Mouse (Mus musculus) hindbrain, embryonic 14.5 days (tissue): ENCODE data around the gene Wdr44. TPM values are rescaled to one million over a fixed set of nuclear protein-coding genes. Genes with fewer than 3 reads are reported as not detected.

Experiments used
- ATAC-seq: fragments of 200-750 bp; cut with Nextera tagmentation; 2 replicates; pipeline ENCODE4 v1.8.0; 2017; ENCODE audit warnings: moderate number of reproducible peaks, mild to moderate bottlenecking, moderate TSS enrichment, moderate library complexity; ENCODE audit not compliant: low FRiP score
- DNase-seq: peaks from one replicate; pipeline ENCODE4 v3.0.0-alpha.2; 2015; ENCODE audit warnings: low spot score
- H3K27ac ChIP-seq: fragments of 300-500 bp; sonication (generic); 2 replicates; pipeline ENCODE4 v1.5.1; 2014; ENCODE audit warnings: mild to moderate bottlenecking, moderate library complexity
- H3K27me3 ChIP-seq: fragments of 300-500 bp; sonication (generic); 2 replicates; pipeline ENCODE4 v1.6.1; 2014; ENCODE audit warnings: mild to moderate bottlenecking, low read length, mixed read lengths; ENCODE audit not compliant: control insufficient read depth, insufficient read depth
- H3K36me3 ChIP-seq: fragments of 300-500 bp; sonication (generic); replicated peaks from 2 replicates; pipeline ENCODE4 v1.6.1; 2014; ENCODE audit not compliant: control insufficient read depth, insufficient read depth
- H3K4me1 ChIP-seq: fragments of 300-500 bp; sonication (generic); replicated peaks from 2 replicates; pipeline ENCODE4 v1.6.1; 2014; ENCODE audit warnings: antibody characterized with exemption, low read length, mixed read lengths; ENCODE audit not compliant: control insufficient read depth, insufficient read depth
- H3K4me2 ChIP-seq: fragments of 300-500 bp; sonication (generic); replicated peaks from 2 replicates; pipeline ENCODE4 v1.6.1; 2014; ENCODE audit warnings: mild to moderate bottlenecking, moderate library complexity
- H3K4me3 ChIP-seq: fragments of 300-500 bp; sonication (generic); replicated peaks from 2 replicates; pipeline ENCODE4 v1.5.1; 2014; ENCODE audit warnings: mild to moderate bottlenecking, low read length
- H3K9ac ChIP-seq: fragments of 300-500 bp; sonication (generic); 2 replicates; pipeline ENCODE4 v1.6.1; 2014
- H3K9me3 ChIP-seq: fragments of 300-500 bp; sonication (generic); 2 replicates; pipeline ENCODE4 v1.6.1; 2016; ENCODE audit warnings: low read length; ENCODE audit not compliant: control insufficient read depth
- WGBS: fragments of 180-500 bp; shearing (Covaris S2); extraction: QIAGEN DNeasy Blood & Tissue Kit; methylation state at CpG from one replicate; pipeline ENCODE4 v1.1.7; 2014; 5-methylcytosine and 5-hydroxymethylcytosine counted together
- polyA plus RNA-seq: library from polyadenylated mRNA; unstranded; fragments of >200 nt; fragmentation: Nextera tagmentation; extraction: Ambion mirVana; gene quantifications from 2 replicates; pipeline ENCODE4 v1.2.1, GENCODE M21; 2014

Gene Wdr44
- polyA plus RNA-seq, 1 experiment from 2014 or later = 18.6 TPM

- Histone ChIP-seq H3K9me3 (no peaks in the 10 kb centered on the region), H3K9ac (no peak overlapping the region), H3K27me3 (no peaks in the 10 kb centered on the region), H3K4me1 (no peaks in the 10 kb centered on the region), H3K4me3 (peak overlapping the region; percentile 67; the same call in 1 of the 2 replicates), H3K4me2 (peak overlapping the region; percentile 48), H3K36me3 (no peaks in the 10 kb centered on the region), H3K27ac (no peak overlapping the region)
- whole genome bisulfite sequencing = 73% methylated on average over 3 of the region's 3 CpGs
- no peak for DNase-seq
- ATAC-seq = no peak
Observed at GRCm38 (mm10) chrX:23694588-23694987, 1.7 kb downstream of the Wdr44 start.

GRCm38 (mm10) chrX:23695109-23695508 is 2.3 kb downstream of the Wdr44 start:
- no peak for DNase-seq
- H3K4me1 ChIP-seq = no peaks in the 10 kb centered on the region
- no peak for ATAC-seq
- no peak overlapping the region for H3K4me3 ChIP-seq
- H3K27me3 ChIP-seq = no peaks in the 10 kb centered on the region
- no peak overlapping the region for H3K27ac ChIP-seq
- no peaks in the 10 kb centered on the region for H3K36me3 ChIP-seq
- H3K9me3 ChIP-seq = no peaks in the 10 kb centered on the region
- H3K9ac ChIP-seq = no peak overlapping the region
- 0 out of 2 replicates have a peak overlapping the region, but pooled peaks have one; percentile 17 for H3K4me2 ChIP-seq

DNA sequence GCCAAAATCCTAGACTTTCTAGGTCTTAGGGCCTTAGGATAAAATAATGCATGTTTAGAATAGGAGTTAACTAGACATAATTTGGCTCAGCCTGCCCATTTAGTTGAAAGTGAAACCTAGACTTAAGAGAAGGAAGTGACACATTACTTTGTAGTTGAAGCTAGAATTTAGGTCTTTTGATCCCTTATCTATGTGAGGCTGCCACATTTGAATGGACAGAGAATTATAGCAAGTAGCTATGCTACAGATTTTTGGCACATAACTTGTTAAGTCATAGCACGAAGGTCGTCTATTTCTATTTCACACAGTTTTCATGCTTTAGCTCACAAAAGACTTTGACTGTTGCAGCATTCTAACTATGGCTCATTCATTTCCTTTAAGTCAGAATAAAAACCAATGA is 4.5 kb downstream of the Wdr44 start:
- H3K4me3 ChIP-seq = no peak overlapping the region
- H3K4me2 ChIP-seq = no peak overlapping the region
- H3K36me3 ChIP-seq = no peaks in the 10 kb centered on the region
- H3K9ac ChIP-seq = no peak overlapping the region
- H3K4me1 ChIP-seq = no peaks in the 10 kb centered on the region
- H3K27ac ChIP-seq = no peak overlapping the region
- H3K27me3 ChIP-seq = no peaks in the 10 kb centered on the region
- ATAC-seq (no peak), DNase-seq (no peak)
- H3K9me3 ChIP-seq = no peaks in the 10 kb centered on the region
- WGBS = 86% methylated on average over 2 of the region's 2 CpGs

GRCm38 (mm10) chrX:23699023-23699422 is 6.2 kb downstream of the Wdr44 start:
- ATAC-seq (no peak), DNase-seq (no peak)
- Histone ChIP-seq H3K4me2 (no peak overlapping the region), H3K27me3 (no peaks in the 10 kb centered on the region), H3K9ac (no peak overlapping the region), H3K27ac (no peak overlapping the region), H3K4me1 (no peaks in the 10 kb centered on the region), H3K4me3 (no peak overlapping the region), H3K36me3 (no peaks in the 10 kb centered on the region), H3K9me3 (no peaks in the 10 kb centered on the region)
- 95% methylated on average over 1 of the region's 1 CpGs for WGBS

- Histone ChIP-seq H3K9ac (no peak overlapping the region), H3K36me3 (no peaks in the 10 kb centered on the region), H3K27ac (no peak overlapping the region), H3K4me2 (no peak overlapping the region), H3K4me3 (no peak overlapping the region), H3K27me3 (no peaks in the 10 kb centered on the region), H3K4me1 (no peaks in the 10 kb centered on the region), H3K9me3 (no peaks in the 10 kb centered on the region)
- ATAC-seq = no peak
- 95% methylated on average over 1 of the region's 1 CpGs for WGBS
- no peak for DNase-seq
Observed at GRCm38 (mm10) chrX:23717247-23717646, 24.4 kb downstream of the Wdr44 start.

- DNase-seq (no peak), ATAC-seq (no peak)
- Histone ChIP-seq H3K4me1 (no peaks in the 10 kb centered on the region), H3K9me3 (no peaks in the 10 kb centered on the region), H3K4me2 (no peak overlapping the region), H3K4me3 (no peak overlapping the region), H3K9ac (no peak overlapping the region), H3K27ac (no peak overlapping the region), H3K27me3 (no peaks in the 10 kb centered on the region), H3K36me3 (no peaks in the 10 kb centered on the region)
- 63% methylated on average over 1 of the region's 1 CpGs for WGBS
Observed at GRCm38 (mm10) chrX:23727463-23727862, 34.6 kb downstream of the Wdr44 start.

DNA sequence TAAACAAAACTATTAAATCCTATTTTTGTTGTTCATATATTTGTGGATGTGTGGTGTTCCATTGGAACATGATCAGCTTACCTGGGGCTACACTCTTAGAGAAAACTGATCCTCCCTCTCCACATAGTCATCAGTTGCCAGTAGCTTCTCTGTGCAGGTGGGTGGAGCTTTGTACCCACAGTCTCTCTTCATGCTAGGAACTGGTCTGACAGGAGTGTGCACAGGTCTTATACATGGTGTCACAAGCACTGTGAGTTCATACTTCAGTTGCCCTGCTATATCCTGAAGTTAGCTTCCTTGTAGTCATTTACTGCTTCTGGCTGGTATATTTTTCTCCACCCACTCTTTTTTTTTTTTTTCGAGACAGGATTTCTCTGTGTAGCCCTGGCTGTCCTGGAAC is 61.8 kb downstream of the Wdr44 start:
- no peaks in the 10 kb centered on the region for H3K9me3 ChIP-seq
- no peak for ATAC-seq
- DNase-seq = no peak
- H3K27ac ChIP-seq = no peak overlapping the region
- H3K9ac ChIP-seq = no peak overlapping the region
- WGBS = 63% methylated on average over 1 of the region's 1 CpGs
- no peak overlapping the region for H3K4me3 ChIP-seq
- no peaks in the 10 kb centered on the region for H3K36me3 ChIP-seq
- no peaks in the 10 kb centered on the region for H3K27me3 ChIP-seq
- no peaks in the 10 kb centered on the region for H3K4me1 ChIP-seq
- H3K4me2 ChIP-seq = no peak overlapping the region

- H3K9me3 ChIP-seq = no peaks in the 10 kb centered on the region
- 86% methylated on average over 1 of the region's 1 CpGs for WGBS
- H3K27me3 ChIP-seq = no peaks in the 10 kb centered on the region
- H3K9ac ChIP-seq = no peak overlapping the region
- ATAC-seq (no peak), DNase-seq (no peak)
- no peaks in the 10 kb centered on the region for H3K4me1 ChIP-seq
- no peak overlapping the region for H3K4me2 ChIP-seq
- 0 out of 2 replicates have a peak, but pooled peaks cover 3% of the 10 kb centered on the region for H3K36me3 ChIP-seq
- no peak overlapping the region for H3K4me3 ChIP-seq
- no peak overlapping the region for H3K27ac ChIP-seq
Observed at GRCm38 (mm10) chrX:23767849-23768248, 75.0 kb downstream of the Wdr44 start.

- Histone ChIP-seq H3K4me3 (no peak overlapping the region), H3K4me1 (no peaks in the 10 kb centered on the region), H3K9ac (no peak overlapping the region), H3K27ac (no peak overlapping the region), H3K9me3 (no peaks in the 10 kb centered on the region), H3K27me3 (no peaks in the 10 kb centered on the region), H3K4me2 (no peak overlapping the region), H3K36me3 (no peaks in the 10 kb centered on the region)
- no peak for ATAC-seq
- DNase-seq = no peak
- 98% methylated on average over 3 of the region's 3 CpGs for WGBS
Observed at GRCm38 (mm10) chrX:23807125-23807524, 114.3 kb downstream of the Wdr44 start.

GRCm38 (mm10) chrX:23810365-23810764 is 117.5 kb downstream of the Wdr44 start:
- Histone ChIP-seq H3K4me3 (no peak overlapping the region), H3K27me3 (no peaks in the 10 kb centered on the region), H3K36me3 (no peaks in the 10 kb centered on the region), H3K9ac (no peak overlapping the region), H3K27ac (no peak overlapping the region), H3K4me1 (no peaks in the 10 kb centered on the region), H3K4me2 (no peak overlapping the region), H3K9me3 (no peaks in the 10 kb centered on the region)
- DNase-seq (no peak), ATAC-seq (no peak)
- WGBS = 87% methylated on average over 2 of the region's 2 CpGs
